Mouse (Mus musculus) CD4-positive, CD25-positive, alpha-beta regulatory T cell, adult 2 months (primary cell): ENCODE measurements around the gene Ube2j1.

Experiments used
- DNase-seq: peaks from one replicate; pipeline ENCODE4 v3.0.0-alpha.2; 2012; ENCODE audit warnings: low read depth, low spot score

The Ube2j1 gene

DNA sequence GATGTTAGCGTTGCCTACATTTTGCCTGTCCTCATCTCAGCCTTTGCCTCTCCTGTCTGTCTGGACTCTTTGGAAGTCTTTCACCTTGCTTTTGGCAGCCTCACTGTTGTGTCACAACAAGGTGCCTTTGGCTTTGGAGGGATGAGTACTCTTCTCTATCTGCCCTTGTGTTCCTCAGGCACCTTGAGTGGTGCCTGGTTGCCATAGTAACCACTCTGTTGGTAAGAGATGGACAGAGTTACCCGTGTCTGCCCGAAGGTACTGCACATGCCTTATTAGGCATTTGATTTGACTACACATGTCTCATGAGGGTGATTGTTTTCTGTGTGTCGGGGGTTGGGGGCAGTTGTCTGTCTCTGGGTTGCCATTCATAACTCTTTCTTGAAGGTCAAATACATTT is 18.7 kb upstream of the Ube2j1 start:
- DNase-seq, result no peak

DNA sequence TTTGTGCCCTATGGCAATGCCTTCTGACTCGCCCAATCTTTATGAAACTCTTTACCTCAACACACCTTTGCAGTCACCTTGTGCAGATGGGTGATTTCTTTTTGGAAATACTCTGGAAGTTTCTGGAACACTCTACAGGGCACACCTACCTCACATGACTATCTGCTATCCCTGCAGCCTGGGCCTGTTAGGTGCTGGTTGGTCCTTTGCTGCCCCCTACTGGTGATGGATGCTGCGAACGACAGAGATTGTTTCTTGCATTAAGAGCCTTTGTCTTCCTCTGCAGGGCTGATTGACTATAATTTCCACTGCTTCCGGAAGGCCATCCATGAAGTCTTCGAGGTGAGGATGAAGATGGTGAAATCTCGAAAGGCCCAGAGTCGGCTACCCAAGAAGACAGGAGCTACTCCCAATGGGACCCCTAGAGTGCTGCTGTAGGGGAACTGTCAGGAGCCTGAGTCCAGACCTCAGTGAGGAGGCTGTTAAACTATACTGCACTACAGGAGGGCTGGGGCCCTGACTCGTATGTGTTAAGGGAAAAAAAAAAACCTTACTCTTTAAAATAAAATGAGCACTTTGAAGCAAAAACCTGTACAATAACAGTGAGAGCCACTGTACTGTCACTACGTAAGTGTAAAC is 12.7 kb upstream of the Ube2j1 start:
- DNase-seq, result peak; percentile 93

DNA sequence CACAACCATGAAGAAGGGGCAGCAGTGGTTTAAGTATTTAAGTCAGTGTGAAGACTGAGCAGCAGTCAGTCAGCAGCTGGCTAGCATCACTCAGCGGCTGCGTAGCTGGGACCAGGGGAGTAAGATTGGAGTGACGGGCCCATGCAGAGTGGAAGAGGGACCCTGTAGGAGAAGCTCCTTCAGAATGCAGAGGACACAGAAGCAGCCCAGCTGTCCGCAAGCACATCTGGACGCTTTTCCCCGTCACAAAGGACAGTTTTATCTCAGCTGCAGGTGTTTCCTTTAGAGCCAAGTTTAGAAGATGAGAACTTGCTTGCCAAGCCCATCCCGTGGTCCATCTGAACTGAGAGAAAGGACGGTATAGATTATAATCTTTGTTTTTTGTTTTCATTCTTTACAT is 6.8 kb upstream of the Ube2j1 start:
- DNase-seq, result no peak

DNA sequence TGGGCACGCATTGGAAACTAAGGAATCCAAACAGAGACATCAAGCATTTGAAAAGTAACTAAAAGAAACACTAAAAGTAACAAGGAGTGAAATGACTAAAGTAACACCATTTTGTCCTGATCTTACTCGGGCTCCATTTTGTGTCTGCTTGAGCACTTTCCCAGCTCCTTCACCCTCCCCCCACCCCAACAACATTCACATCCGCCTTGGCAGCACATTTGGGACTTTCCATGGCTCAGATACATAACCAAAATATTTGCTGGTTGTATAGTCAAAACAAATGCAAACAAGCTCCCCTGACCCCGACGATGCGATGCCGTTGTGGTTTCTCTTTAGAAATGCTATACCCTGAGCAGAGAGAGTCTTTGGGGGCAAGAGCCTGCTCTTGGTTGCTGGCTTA is 2.1 kb upstream of the Ube2j1 start:
- DNase-seq, result peak; percentile 12

DNA sequence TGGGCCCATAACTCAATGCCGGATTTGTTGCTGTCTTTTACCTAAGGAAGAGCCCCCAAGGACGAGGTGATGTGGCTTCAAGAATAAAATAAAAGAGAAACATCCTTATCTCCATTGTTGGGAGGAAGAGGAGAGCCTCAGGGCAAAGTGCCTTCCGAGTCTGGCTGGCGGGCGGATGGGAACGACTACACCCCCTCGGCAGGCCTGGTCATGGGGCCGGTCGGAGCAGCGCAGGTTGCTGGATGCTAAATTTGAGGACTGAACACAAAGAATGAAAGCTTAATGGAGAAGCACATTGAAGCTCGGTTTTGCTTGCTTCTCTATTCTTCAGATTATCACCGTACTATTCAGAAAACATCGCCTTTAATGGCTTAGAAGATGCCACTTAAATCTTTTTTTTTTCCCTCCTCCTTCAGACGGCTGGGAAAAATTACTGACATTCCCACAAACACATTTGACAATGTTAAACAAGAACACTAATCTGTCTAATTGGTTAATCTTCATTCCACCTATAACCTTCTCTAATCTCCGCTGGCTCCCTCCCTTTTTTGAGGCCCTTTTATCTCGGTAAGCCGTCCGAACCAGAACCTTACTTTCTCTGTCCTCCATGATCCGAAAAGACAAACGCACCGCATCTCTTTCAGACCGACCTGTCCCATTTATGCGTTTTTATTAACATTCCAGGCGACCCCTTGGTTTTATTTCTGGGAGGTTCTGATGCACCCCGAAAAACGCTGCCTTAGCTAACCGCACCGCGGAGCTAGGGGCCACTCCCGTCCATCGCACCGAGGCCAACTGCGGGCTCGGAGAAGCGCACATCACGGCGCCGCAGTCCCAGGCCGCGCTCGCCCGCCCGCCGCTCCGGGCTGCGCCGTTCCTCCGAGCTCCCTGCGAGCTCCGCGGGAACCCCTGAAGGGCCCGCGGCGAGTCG is 687 bp upstream of the Ube2j1 start:
- DNase-seq, result no peak

DNA sequence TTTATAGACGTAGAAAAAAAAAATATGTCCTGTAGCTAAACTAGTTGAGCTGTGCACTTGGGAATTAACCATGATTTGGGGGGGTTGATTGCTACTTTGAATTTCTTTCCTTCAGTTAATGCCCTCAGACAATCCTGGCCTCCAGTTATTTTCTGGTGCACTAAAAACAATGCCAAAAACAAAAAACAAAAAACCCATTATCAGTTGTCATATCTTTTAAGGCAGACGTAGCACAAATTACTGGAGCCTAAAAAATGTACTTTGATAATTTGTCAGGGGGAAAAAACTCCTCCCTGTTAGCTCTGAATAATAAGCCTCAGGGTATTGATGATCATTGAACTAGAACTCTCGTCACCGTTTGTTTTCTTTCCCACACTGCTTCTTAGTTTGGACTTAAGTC is 829 bp downstream of the Ube2j1 start:
- peak; percentile 17 for DNase-seq

DNA sequence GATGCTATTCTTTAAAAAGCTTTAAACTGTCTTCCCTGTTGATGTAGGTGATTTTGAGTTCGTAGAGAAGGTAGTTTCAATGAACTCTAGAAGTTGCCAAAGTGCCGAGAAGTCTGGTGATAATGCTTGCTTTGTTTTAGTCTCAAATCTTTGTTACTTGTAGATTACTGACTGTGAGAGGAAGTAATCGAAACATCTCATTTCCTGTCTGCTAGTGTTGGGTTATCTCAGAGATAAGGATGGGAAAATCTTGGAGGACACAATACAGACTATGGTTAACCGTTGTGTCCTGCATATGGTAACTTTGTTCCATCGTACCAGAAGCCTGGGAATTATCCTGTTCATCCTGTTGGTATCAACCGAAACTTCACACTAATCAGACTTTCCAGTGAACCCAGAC is 2.3 kb downstream of the Ube2j1 start:
- DNase-seq, result peak; percentile 52

DNA sequence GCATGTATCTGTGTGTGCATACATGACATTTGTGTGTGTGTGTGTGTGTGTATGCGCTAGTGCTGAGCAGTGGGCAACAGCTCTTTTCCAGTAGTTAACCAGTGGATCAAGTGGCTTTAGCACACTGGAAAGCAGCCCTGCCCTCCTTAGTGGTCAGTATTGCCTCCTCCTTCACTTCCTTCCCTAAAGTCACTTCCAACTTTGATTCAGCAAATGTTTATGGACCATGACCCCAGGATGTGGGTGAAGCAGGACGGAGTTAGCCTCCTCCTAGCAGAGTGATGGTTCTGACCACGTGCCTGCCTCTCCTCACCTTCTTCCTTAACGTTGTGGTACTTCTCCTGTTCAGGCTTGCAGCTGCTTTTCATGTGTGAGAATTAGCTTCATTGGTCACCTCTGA is 8.6 kb downstream of the Ube2j1 start:
- DNase-seq, result no peak

DNA sequence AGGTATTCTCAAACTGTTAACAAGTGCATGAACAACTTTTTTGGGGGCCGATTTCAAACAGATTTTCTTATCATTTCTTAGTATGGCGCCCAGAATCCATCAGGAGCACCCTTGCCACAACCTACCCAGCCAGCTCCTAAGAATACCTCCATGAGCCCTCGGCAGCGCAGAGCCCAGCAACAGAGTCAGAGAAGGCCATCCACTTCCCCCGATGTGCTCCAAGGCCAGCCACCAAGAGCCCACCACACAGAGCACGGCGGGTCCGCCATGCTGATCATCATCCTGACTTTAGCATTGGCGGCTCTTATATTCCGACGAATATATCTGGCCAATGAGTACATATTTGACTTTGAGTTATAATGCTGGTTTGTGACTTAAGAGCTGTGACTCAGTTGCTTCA is 18.4 kb downstream of the Ube2j1 start:
- no peak for DNase-seq

DNA sequence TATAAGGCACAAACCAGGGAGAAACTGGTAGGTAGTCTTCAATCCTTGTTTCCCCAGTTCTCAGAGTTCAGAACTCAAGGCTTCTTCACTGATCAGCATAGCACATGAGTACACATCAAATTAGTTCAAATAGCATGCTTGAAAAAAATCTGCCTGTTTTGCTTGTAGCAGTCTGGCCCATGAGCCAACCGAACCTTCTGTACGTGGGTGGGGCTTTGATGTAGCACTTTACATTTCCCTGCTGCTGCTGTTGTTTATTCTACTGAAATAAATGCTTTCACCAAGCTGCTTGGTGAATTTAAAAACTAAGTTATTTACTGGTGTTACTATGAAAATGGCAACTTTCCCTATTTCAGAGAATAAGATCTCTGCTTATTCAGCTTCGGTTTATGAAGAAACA is 20.8 kb downstream of the Ube2j1 start:
- DNase-seq, result peak; percentile 29

DNA sequence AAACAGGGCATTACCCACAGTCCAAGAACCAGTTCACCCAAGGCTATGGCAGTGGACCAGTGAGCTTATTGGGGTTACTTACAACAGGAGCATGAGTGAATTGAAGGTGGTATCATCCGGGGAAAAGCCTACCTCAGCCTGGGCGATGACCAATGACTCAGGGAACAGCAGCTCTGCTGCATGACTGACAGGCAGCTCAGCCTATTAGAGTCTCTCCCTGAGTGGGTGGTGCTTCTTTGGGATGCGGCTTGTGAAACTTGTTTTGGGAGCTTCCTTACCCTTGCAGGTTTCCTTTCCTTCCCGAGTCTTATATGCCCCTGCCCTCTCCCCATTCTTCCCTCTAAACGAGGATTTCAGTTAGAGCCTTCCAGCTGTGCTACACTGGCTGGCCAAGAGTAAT is 21.4 kb downstream of the Ube2j1 start:
- DNase-seq, result peak; percentile 39

DNA sequence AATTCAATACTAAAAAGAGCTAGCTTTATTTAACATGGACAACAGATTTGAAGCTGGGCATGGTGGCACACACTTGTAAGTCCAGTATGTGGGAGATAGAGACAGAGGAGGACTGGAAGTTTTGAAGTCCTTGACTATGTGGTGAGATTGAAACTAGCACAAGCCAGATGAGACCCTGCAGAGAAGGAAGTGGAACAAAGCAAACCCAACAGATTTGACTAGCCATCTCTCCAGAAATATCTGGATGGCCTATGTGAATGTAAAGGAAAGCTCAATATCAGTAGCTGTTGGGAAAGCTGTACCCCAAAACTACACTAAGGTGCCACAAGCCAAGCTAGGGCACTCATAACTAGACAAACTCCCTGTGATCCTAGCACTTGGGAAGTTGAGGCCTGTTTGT is 23.2 kb downstream of the Ube2j1 start:
- DNase-seq, result no peak

DNA sequence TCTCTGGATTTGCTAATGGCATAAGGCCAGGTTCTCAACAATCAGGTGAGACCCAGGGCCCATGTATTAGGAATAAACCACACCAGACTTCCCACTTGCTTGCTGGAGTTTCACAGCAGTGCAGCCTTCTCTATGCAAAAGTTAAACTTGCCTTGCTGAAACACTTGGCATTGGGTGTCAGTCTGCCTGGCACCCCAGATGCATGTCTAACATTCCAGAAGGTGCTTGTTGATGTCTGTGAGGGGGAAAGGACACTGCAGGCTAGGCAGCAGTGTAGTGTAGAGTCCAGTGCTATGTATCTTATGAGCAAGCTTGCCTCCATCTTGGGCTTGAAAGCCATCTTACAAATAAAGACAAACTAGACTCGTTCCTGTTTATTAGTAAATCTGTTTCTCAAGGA is 25.1 kb downstream of the Ube2j1 start:
- no peak for DNase-seq

DNA sequence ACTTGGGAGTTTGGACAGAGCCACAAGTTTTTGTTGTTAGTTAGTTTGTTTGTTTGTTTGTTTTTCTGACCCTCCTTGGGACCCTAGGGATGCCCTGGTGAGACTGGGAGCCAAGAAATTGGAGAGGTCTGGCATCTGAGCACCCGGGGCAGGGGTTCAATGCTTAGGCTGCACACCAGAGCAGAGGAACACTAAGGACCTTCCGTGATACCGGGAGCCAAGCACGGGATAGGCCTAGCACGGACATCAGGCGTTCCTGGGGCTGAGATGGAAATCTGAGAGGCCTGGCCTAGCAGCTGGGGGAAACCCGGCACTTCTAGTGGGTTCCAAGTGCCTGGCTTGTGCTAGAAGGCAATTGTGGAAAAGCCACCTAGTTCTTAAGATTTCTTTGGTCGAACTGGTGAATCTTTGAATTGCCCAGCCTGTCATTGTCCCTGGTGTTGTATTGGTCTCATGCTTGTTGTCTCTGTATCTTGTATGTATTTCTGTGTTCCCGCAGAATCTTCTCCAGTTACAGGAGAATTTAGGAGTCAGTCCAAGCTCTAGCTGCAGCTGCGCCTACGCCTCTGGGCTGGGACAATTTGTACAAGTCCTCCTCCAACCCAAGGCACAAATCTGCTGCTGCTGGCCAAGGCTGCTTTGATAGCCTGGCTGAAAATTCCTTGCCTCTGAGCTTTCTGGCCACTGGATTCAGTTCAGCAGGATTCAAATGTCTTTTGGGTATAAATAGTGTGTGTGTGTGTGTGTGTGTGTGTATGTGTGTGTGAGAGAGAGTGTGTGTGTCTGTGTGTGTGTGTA is 26.9 kb downstream of the Ube2j1 start:
- DNase-seq, result no peak

DNA sequence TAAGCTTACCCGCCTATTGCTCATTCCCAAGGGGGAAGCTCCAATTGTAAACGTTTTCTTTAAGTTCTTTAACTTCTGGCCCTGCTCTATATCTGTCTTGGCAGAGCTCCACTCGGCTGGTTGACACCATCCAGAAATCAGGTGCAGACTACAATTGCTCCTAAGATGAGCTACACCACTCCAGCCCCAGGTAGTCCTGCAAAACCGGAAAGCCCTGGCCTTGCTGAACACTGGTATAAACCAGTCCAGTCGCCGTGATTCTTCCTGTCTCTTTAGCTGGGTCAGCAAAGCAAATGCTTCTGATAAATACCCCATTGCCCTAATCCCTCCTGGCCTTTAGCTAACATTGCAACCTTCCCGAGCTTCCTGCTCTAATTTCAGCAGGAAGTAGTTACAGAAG is 29.9 kb downstream of the Ube2j1 start:
- no peak for DNase-seq

DNA sequence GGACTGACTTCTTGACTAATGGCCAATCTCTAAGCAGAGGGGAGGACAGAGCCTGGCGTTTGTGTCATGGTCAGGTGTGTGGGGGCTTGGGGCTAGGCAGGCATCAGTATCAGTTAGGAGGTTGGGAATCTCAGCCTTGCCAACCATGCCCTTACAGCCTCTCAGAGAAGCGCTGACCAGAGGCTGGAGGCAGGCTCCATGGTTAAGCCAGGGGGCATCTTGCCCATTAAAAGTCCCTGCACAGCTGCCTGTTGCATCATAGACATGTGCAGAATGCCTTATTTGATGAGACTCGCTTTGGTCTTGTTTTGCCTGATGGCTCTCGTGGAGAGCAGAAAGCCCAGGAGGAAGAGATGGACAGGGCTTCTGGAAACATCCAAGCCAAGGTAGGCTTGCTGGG is 31.8 kb downstream of the Ube2j1 start, which contains the start of gene Gabrr2:
Gene Gabrr2 (plus strand): TSS at position 19 of the 400 bp plus-strand sequence.
- no peak for DNase-seq

DNA sequence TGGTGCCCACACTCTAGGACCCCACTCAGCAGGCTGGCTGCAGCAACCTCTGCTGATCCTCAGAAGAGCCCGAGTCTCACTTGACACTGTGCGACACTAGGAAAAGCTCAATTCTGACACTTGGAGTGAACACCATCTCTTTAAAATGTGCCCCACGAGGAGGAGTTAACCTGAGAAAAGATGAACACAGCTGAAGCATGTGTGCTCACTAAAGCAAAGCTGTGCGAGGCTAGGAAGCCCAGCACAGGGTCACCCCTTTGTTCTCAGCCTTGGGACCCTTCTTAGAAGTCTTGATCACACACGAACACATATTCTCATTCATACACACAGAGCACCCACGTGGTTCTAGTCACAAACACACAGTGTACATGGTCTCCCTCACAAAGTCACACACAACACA is 33.8 kb downstream of the Ube2j1 start:
- no peak for DNase-seq

DNA sequence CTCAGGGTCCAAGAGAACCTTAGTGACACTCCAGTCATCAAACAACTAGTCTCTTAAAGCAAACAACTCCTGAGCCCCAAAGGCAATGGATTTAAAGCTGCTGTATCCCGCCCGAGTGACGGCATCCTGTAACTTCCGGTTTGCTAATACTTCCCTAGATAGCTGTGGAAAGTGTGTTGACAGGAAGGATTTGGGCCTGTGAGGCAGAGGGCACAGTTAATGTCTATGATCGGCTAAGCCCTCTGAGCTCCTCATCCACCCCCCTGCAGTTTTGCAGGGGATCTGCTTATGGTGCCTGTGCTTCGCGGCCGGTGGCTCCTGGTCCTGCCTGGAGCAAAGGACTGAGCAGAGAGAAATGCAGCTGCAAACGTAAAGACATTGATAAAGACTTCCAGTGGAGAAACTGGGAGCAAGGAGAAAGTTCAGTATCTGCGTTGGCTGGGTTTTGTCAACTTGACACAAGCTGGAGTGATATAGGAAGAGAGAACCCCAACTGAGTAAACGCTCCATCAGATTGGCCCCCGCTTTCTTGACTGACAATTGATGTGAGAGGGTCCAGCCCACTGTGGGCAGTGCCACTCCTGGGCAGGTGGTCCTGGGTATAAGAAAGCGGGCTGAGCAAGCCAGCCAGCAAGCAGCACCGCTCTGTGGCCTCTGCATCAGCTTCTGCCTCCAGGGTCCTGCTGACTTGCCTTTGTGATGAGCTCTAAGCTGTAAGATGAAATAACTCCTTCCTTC is 35.2 kb downstream of the Ube2j1 start:
- no peak for DNase-seq

DNA sequence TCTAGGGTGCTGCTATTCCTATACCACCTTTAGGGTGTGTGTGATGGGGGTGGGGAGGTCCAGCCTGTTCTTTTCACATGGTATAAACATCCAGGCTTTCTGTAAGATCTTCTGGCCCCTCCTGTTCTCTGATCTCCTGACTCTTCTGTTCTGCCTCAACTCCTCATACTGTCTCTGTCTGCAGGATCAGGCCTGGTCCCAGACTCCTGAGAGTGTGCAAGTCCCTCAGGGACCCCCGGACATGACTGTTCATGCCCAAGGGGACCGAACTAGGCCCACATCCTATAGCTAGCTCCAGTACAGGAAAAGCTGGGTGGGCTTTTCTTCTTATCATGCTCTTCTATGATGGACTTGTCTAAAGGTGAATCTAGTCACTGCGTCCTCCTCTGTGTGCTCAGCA is 36.1 kb downstream of the Ube2j1 start:
- no peak for DNase-seq

DNA sequence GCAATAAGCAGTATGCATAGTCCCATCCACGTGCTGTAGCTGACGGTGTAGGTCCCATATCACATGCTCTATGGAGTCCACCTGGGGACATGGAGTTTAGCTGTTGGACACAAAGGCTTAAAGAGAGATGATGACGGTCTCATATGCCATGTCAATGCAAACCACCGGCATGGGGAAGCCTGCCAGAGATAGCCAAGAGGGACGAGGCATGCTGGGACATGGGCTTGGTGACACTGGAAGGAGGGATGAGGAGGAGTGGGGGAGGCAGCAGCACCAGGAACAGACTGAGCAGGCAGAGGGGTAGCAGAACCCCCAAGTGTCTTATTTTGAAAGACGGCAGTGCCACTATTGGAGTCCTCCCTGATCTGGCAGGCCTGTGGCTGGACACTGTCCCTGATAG is 36.6 kb downstream of the Ube2j1 start:
- no peak for DNase-seq

DNA sequence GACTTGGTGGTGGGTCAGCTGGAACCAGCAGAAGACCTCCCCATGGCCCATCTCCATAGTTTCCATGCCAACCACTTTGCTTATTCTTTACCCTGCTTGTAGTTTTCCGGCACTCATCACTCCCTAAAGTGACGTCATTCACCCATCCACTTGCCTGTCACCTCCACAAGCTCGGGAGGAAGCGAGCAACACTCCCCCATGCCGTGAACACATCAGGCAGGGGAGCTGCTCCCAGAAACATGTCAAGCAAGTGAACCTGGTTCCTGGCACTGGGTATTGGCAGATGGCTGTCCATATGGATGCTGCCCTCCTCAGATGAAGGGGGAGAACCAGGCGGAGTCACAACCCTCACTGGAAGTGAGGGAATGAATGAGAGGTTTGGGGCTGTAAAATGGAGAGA is 37.7 kb downstream of the Ube2j1 start:
- no peak for DNase-seq

DNA sequence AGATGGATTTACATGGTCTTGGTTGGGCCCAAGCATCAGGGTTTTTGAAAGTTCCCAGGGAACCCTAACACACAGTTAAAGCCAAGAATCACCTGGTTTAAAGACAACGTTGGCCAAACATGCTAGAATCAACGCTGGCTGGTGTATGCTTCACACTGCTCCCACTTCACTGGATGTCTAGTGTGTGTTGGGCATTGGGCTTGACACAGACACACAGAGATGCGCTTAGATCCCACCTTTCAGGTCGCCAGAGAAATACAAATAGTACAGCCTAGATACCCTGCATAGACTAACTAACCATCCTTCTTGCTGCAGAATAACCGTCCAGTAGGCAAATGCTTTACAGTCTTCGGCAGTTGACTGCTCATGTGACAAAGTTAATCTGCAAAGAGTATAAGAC is 39.1 kb downstream of the Ube2j1 start:
- DNase-seq, result no peak
